8 mouse cellular contexts compared by ENCODE assay signal in the genomic region with DNA sequence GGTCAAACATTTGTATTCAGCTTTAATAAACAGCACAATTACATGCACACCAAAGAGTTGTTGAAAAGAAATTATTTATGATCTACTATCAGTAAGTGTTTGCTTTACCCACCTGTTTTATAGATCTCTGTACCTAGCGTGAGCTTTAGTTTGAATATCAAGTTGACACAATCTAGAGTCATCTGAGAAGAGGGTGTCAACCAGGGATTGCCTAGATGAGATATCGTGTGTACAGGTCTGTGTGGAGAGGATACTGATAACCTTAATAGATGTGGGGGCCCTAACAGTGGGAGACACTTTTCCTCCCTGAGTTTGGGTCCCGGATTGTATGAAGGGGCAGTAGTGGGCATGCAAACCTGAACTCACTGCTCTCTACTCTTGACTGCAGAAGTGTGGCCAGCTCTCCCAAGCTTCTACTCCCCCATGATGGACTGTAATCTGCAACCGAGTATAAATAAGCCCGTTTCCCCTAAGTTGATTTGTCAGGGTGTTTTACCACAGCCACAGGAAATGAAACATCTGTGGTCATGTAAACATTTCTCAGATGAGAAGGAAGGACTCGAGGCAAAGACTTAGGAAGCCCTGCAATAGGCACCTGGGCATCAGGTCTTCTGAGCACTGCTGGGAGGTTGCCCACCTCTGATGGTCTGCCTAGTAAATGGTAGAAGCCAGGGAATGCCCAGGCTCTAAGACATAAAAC. TPM values are rescaled to one million over a fixed set of nuclear protein-coding genes. Genes with fewer than 3 reads are reported as not detected.
ATAC-seq lines count a peak whose summit lies in the region.
"Not testable (repeated sequence)": the region's sequence is repeated elsewhere in the genome, so short reads cannot be mapped to it uniquely, and the experiment has no call there.

No protein-coding gene starts in this region.

- 75% methylated on average over 3 of the region's 6 CpGs for WGBS in embryonic facial prominence, embryonic 15.5 days
- WGBS in intestine, embryonic 16.5 days = 38% methylated on average over 3 of the region's 6 CpGs
- WGBS in liver, embryonic 12.5 days (ENCODE audit: insufficient replicate concordance) = 35% methylated on average over 3 of the region's 6 CpGs
- 21% methylated on average over 4 of the region's 6 CpGs for WGBS in liver, embryonic 15.5 days (ENCODE audit: insufficient replicate concordance)
- WGBS in lung, embryonic 16.5 days = 33% methylated on average over 3 of the region's 6 CpGs

- H3K9ac ChIP-seq in embryonic facial prominence, embryonic 15.5 days; intestine, embryonic 16.5 days (ENCODE audit: low read depth, low read length); liver, embryonic 12.5 days; liver, embryonic 15.5 days; lung, embryonic 16.5 days (ENCODE audit: low read length): not testable (repeated sequence)

- H3K36me3 ChIP-seq in embryonic facial prominence, embryonic 15.5 days; intestine, embryonic 16.5 days (ENCODE audit: control insufficient read depth, insufficient read depth, low read length); liver, embryonic 12.5 days; liver, embryonic 15.5 days (replicated peaks); lung, embryonic 16.5 days (ENCODE audit: control insufficient read depth, insufficient read depth, low read length): not testable (repeated sequence)

- H3K4me1 ChIP-seq in embryonic facial prominence, embryonic 15.5 days; intestine, embryonic 16.5 days (ENCODE audit: control insufficient read depth, insufficient read depth, low read length); lung, embryonic 16.5 days (replicated peaks; ENCODE audit: control insufficient read depth, insufficient read depth, low read length): not testable (repeated sequence)
- H3K4me1 ChIP-seq in liver, embryonic 12.5 days = peaks cover 55% of the 10 kb centered on the region
- H3K4me1 ChIP-seq in liver, embryonic 15.5 days (replicated peaks) = peaks cover 48% of the 10 kb centered on the region

- H3K27me3 ChIP-seq in embryonic facial prominence, embryonic 15.5 days; intestine, embryonic 16.5 days (replicated peaks; ENCODE audit: control insufficient read depth, insufficient read depth, low read length); liver, embryonic 12.5 days (replicated peaks); liver, embryonic 15.5 days; lung, embryonic 16.5 days (ENCODE audit: control insufficient read depth, insufficient read depth, low read depth, low read length): not testable (repeated sequence)

- not testable (repeated sequence) for H3K4me3 ChIP-seq in embryonic facial prominence, embryonic 15.5 days (replicated peaks); intestine, embryonic 16.5 days (ENCODE audit: low read length); liver, embryonic 12.5 days; liver, embryonic 15.5 days (replicated peaks); lung, embryonic 16.5 days (ENCODE audit: low read length)

- not testable (repeated sequence) for H3K9me3 ChIP-seq in embryonic facial prominence, embryonic 15.5 days (replicated peaks); intestine, embryonic 16.5 days (ENCODE audit: control insufficient read depth, low read length); liver, embryonic 12.5 days (replicated peaks); liver, embryonic 15.5 days (replicated peaks); lung, embryonic 16.5 days (ENCODE audit: control insufficient read depth, low read length)

- peak; percentile 95 for ATAC-seq in CD4-positive, CD25-positive, alpha-beta regulatory T cell, adult 4 months
- 0 out of 2 replicates have a peak, but pooled peaks have one; percentile 34 for ATAC-seq in embryonic facial prominence, embryonic 15.5 days (ENCODE audit: insufficient number of reproducible peaks, low FRiP score, low TSS enrichment, low read depth)
- peak; percentile 98 for ATAC-seq in inflammation-experienced regulatory T-cells, adult 6 months
- peak; percentile 21; the same call in 1 of the 2 replicates for ATAC-seq in intestine, embryonic 16.5 days
- peak; percentile 53 for ATAC-seq in liver, embryonic 12.5 days
- not testable (repeated sequence) for ATAC-seq in liver, embryonic 15.5 days (ENCODE audit: insufficient read depth)
- peak; percentile 38; the same call in 1 of the 2 replicates for ATAC-seq in lung, embryonic 16.5 days (ENCODE audit: low read depth)
- 0 out of 2 replicates have a peak, but pooled peaks have one; percentile 3 for ATAC-seq in megakaryocyte-erythroid progenitor cell, adult 5-6 weeks (replicated peaks; ENCODE audit: low FRiP score, low TSS enrichment, poor library complexity, severe bottlenecking)

- not testable (repeated sequence) for H3K27ac ChIP-seq in embryonic facial prominence, embryonic 15.5 days (replicated peaks); intestine, embryonic 16.5 days (ENCODE audit: low read length); liver, embryonic 12.5 days; lung, embryonic 16.5 days (ENCODE audit: low read length)
- H3K27ac ChIP-seq in liver, embryonic 15.5 days (replicated peaks) = peak overlapping the region; percentile 59; the same call in 1 of the 2 replicates

- not testable (repeated sequence) for H3K4me2 ChIP-seq in embryonic facial prominence, embryonic 15.5 days (replicated peaks); intestine, embryonic 16.5 days (ENCODE audit: low read depth, low read length); liver, embryonic 15.5 days; lung, embryonic 16.5 days (ENCODE audit: low read depth, low read length)
- peak overlapping the region; percentile 20; the same call in 1 of the 2 replicates for H3K4me2 ChIP-seq in liver, embryonic 12.5 days

RNA-seq across cellular contexts. Expression of a gene that starts 13.0 kb away (rescaled TPM):
- polyA plus RNA-seq in CD4-positive, CD25-positive, alpha-beta regulatory T cell, adult 4 months (2017; shearing (Covaris generic)) = 10 to 100 TPM; 11.1 to 15.7 TPM
- polyA plus RNA-seq in embryonic facial prominence, embryonic 15.5 days (2015; fragmentation: Nextera tagmentation; extraction: Ambion mirVana) = 22.1 and 23.3 TPM in 2 replicates
- polyA plus RNA-seq in inflammation-experienced regulatory T-cells, adult 6 months (2017; shearing (Covaris generic)) = 10 to 100 TPM; 10.0 to 15.1 (median 14.4) TPM
- polyA plus RNA-seq in intestine, embryonic 16.5 days (2015; fragmentation: Nextera tagmentation; extraction: Ambion mirVana) = 9.5 and 10.4 TPM in 2 replicates
- polyA plus RNA-seq in liver, embryonic 12.5 days (2016; fragmentation: Nextera tagmentation; extraction: Ambion mirVana) = 12.1 and 12.2 TPM in 2 replicates
- polyA plus RNA-seq in liver, embryonic 15.5 days (2015; fragmentation: Nextera tagmentation; extraction: Ambion mirVana) = 15.5 and 19.8 TPM in 2 replicates
- polyA plus RNA-seq in lung, embryonic 16.5 days (2015; fragmentation: Nextera tagmentation; extraction: Ambion mirVana) = 20.5 and 21.6 TPM in 2 replicates
- 4.5 and 5.9 TPM in 2 replicates for total RNA-seq in megakaryocyte-erythroid progenitor cell, adult 5-6 weeks (2014; fragmentation: Nextera tagmentation)
- total RNA-seq in megakaryocyte-erythroid progenitor cell, adult 5-6 weeks (2017) = 4.0 and 4.3 TPM in 2 replicates
